Mouse (Mus musculus) NIH3T3 (cell line): ENCODE results near the gene Nol9.
"Not testable (repeated sequence)": the region's sequence is repeated elsewhere in the genome, so short reads cannot be mapped to it uniquely, and the experiment has no call there.

ENCODE experiments used
- DNase-seq: peaks from one replicate; pipeline ENCODE4 v3.0.0-alpha.2; 2012; ENCODE audit warnings: low read depth

The Nol9 gene

DNA sequence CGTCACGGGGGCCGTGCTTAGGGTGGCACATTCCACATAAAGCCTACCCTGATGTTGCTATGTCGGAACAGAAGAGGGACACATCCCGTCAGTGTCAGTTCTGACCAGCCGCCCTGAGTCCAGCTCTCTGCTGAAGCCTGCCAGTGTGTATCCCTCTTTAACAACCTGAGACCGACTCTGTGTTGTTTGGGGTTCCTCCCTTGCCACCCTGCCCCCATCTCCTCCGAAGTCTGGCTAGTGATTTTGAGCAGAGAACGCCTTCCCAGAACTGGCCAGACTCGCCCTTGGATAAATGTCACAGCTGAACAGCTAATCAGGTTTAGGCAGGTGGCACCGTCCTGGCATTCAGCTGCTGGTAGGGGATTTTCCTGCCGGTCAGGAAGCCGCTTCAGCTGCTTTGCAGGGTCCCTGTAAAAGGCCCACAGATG, 28.4 kb upstream of the Nol9 start:
- no peak for DNase-seq

- DNase-seq, result no peak
Observed at GRCm38 (mm10) chr4:152011171-152011760, 27.9 kb upstream of the Nol9 start.

GRCm38 (mm10) chr4:152012109-152012508, 27.0 kb upstream of the Nol9 start:
- DNase-seq, result no peak

GRCm38 (mm10) chr4:152013036-152013813, 25.9 kb upstream of the Nol9 start:
- DNase-seq, result no peak

- DNase-seq, result no peak
Observed at GRCm38 (mm10) chr4:152019073-152019472, 20.0 kb upstream of the Nol9 start.

- no peak for DNase-seq
Observed at GRCm38 (mm10) chr4:152020024-152020423, 19.1 kb upstream of the Nol9 start.

DNA sequence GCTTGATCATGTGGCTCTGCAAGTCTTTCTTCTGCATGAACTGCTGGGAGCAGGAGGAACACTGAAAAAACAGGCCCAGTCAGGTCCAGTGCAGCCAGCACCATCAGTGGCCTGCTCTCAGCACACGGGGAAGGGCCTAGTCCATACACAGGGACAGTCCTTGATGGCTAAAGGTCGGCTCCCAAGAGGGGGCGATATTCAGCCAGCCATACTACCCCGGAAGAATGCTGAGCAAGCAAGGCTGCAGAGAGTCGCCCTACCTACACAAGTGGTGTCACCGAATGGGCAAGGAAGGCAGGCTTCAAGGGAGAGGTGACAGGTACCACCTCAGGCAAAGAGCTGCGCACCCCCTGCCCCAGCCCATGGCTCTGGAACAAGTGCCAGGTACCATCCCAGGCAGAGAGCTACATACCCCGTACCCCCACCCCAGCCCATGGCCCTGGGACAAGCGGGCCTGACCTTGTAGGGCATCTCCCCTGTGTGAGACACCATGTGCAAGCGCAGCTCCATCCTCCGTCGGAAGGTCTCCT, 17.5 kb upstream of the Nol9 start:
- DNase-seq, result no peak

DNA sequence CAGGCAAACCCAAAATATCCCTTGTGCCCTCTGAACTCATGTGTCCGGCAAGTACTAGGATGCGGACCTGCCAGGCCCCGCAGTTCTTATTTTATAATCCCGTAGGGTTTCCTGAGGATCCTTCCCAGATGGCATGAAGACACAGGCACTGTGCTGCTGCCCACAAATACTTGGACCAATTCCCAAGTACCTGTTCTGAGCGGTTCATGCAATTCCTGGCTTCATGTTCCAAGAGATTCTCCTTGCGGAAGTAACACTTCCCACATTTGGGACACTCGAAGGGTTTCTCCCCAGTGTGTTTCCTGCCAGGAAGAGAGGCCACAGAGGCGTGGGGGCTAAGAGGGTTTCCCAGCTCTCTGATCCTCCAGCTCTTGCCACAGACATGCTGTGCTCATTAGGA, 16.6 kb upstream of the Nol9 start:
- no peak for DNase-seq

DNA sequence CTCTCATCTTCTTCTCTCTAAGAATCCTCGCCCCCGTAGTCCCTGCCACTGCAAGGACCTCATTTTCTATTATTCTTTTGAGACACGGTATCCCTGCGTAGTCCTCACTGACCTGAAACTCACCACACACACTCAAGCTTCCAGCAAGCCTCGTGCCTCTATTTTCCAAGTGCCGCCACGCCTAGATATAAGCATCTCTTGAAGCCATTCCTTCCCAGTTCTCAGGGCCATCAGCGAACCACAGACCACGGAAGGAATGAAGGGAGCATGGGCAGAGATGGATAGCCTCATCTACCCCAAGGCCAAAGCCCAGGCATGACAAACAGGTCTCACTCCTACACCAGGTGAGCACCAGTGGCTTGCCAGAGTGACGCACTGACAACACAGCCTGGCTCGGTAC, 14.6 kb upstream of the Nol9 start:
- no peak for DNase-seq

DNA sequence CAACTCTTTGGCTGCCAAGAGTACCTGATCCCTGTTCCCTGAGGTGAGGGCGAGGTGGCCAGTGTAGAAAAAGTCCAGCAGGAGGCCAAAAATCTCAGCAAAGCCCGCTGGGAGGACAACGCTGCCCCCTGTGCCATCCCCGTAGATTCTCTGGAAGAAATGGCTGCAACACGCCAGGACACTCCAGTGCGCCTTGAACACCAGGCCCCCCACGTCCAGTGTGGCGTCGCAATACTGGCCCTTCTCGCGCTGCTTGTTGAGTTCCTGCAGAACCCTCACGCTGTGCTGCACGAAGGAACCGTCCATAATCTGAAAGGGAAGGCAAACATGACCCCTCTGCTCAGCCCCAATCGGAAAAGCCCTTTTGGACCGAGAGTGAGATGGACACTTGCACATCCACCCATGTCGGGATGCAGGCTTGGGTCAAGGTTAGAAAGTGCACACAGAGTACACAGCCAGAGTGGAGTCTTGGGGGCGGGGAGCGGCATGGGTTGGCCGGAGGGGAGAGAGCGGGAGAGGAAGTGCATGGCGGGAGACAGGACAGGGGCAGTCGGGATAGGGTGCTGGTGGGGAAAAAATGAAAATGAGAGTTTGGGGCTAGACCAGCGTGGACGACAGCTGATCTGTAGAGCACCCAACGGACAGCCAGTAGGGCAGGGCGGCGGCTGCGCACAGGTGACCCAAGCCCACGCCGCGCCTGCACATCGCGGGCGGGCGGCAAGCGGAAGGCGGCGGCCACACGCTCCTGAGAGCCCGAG, 12.2 kb upstream of the Nol9 start:
- peak; percentile 28 for DNase-seq

DNA sequence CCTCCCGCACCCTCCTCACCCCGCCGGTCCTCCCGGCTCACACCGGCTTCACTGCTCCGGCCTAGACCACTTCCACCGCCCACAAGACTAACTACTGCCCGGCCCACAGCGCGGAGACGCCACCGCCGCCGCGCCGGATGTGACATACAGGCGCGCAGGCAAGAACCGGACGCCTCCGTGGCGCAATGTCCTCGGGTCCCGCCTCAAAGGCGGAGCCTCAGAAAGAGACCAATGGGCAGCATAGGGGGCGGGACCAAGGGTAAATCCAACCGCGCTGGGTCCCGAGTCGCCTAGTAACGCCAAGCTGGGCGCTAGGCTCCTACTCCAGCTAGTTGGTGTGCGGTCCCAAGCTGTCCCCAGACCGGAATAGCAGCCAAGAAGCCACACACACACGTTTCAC, 11.6 kb upstream of the Nol9 start, which contains the start of gene Zbtb48:
TSS of gene Zbtb48 (minus strand) at position 148 of the 400 bp plus-strand sequence.
- peak; percentile 96 for DNase-seq

DNA sequence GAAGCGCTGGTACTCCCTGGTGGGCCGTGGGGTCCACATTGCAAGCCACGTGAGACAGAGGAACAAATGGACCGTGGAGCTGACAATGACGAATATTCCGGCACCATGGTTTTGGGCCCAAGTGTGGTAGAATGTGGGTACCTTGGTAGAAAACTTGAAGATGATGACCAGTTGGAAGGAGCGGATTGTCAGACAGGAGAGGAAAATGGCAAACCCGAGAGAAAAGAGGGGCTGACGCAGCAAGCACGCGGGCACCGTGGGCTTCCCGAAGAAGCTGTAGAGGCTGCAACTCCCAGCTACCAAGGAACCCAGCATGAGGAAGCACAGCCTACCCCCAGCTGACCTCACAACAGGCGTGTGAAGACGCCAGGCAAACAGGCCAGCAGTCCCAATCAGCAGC, 10.7 kb upstream of the Nol9 start:
- no peak for DNase-seq

DNA sequence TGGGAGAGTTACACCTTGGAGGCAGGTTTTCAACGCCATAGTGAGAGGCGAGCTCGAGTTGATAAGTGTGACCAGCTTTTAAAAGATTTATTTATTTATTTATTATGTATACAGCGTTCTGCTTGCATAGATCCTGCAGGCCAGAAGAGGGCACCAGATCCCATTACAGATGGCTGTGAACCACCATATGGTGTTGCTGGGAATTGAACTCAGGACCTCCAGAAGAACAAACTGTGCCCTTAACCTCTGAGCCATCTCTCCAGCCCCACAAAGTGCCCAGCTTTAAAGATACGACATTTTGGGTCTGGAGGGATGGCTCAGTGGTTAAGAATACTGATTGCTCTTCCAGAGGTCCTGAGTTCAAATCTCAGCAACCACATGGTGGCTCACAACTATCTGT, 10.0 kb upstream of the Nol9 start:
- DNase-seq, result peak; percentile 41

DNA sequence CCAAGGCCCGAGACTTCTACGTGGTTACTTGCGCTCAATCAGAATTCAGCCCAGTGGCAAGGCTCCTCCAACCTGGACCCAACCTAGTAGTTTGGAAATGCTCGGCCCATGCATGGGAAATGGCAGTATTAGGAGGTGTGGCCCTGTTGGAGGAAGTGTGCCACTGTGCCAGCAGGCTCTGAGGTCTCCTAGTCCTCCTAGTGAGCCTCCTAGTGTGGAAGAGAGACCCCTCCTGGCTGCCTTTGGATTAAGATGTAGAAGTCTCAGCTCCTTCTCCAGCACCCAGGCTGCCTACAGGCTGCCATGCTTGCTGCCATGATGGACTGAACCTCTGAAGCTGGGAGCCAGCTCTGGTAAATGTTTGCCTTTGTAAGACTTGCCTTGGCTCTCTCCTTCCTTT, 9.1 kb upstream of the Nol9 start:
- DNase-seq, result peak; percentile 44

DNA sequence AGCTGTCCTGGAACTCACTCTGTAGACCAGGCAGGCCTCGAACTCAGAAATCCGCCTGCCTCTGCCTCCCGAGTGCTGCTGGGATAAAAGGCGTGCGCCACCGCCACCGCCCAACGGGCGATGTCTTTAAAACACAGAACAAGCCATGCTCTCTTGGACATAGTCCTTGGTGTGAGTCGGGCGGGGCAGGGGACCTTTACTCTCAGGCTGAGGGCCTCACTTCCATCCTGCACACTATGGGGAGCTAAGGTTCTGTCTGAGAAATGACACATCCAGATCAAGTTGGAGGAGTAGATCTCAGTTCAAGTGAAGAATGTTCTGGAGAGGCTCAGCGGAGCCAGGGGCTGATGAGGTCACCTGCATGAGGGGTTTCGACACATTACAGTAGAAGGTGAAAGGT, 6.2 kb upstream of the Nol9 start:
- DNase-seq, result no peak

DNA sequence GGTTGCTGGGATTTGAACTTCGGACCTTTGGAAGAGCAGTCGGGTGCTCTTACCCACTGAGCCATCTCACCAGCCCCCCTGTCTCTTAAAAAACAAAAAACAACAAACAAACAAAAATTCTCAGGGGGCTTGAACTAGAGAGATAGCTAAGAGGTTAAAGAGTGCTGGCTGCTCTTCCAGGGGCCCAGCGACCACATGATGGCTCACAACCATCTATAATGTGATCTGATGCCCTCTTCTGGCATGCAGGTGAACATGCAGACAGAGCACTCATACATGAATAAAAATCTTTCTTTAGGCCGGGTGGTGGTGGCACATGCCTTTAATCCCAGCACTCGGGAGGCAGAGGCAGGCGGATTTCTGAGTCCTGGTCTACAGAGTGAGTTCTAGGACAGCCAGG, 2.7 kb upstream of the Nol9 start:
- not testable (repeated sequence) for DNase-seq

- peak; percentile 47 for DNase-seq
Observed at GRCm38 (mm10) chr4:152038225-152038984, 716 bp upstream of the Nol9 start, which contains the start of gene Tas1r1. Gene Tas1r1 (minus strand): TSS chr4:152038568.

- DNase-seq, result peak; percentile 3
Observed at GRCm38 (mm10) chr4:152039831-152040310, 750 bp downstream of the Nol9 start.

- no peak for DNase-seq
Observed at GRCm38 (mm10) chr4:152041924-152042641, 3.0 kb downstream of the Nol9 start.

DNA sequence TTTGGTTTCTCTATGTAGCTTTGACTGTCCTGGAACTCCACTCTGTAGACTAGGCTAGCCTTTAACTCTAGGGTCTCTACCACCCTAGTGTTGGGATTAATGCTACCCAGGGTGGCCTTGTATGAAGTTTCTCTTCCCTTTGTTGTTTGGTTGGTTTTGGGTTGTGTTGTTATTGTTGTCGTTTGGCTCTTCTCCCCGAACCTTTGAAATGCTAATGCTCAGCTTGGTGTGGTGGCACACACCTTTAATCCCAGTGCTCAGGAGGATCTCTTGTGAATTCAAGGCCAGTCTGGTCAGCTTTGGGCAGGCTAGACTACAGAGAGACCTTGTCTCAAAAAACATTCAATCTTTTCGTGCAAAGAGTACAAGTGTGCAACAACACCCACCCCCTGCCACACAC, 4.0 kb downstream of the Nol9 start:
- no peak for DNase-seq

GRCm38 (mm10) chr4:152044609-152045008, 5.5 kb downstream of the Nol9 start:
- DNase-seq, result no peak
